Mouse (Mus musculus) liver, embryonic 14.5 days (tissue): ENCODE measurements around the gene Gpr153.

Source experiments
- CTCF ChIP-seq: IDR thresholded peaks from 2 replicates; pipeline ENCODE4 v1.5.1; 2016; ENCODE audit warnings: antibody characterized with exemption, low read depth, control low read depth
- EP300 ChIP-seq: IDR thresholded peaks from 2 replicates; pipeline ENCODE4 v1.6.1; 2016; ENCODE audit warnings: antibody characterized with exemption, low read depth

DNA sequence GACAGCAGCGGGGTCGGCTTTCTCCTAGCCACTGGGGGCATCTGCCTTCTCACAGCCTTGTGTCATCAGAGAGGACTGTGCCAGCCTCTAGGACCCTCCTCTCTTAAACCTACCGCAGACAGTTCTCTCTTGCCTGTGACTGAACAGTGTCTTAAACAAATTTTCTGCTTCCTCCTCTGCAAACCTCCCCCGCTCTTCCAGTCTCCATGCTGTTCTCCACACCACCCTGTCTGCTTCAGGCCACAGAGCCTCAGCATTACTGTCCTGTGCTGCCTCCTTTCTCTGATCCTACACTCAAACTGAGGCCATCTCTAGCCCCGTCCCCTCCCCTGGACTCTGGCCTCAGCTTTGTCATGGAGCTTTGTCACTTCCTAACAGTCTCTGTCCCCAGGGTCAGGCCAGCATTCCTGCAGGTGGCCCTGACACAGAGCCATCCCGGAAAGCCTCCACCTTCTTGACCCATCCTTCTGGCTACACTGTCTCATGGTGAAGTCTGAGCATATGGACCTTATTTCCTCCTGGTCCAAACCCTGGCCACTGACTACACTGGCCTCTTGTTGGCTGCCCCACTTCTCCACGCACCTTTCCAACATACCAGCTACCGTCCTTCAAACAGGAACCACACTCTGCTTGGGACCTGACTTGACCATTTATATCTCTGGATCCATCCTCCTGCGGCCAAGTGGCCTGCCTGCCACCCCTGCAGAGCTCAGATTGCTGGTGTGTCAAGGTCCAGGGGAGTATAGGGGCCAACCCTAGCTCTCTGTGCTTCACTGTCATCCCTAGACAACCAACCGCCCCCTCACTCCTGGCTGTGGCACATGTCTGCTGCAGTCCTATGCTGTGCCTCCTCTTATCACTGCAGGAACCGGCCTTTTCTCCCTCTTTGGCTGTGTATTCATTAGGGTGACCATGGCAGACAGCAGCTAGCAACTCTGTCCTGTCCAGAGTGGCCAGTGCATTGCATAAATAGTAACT is 29.2 kb upstream of the Gpr153 start:
- TF ChIP-seq EP300 (no peak), CTCF (no peak)
